Mouse (Mus musculus): Measurements from ENCODE around the gene Cabp7. TPM values are rescaled to one million over a fixed set of nuclear protein-coding genes. Genes with fewer than 3 reads are reported as not detected.

The Cabp7 gene
- polyA plus RNA-seq (2016; fragmentation: Nextera tagmentation; extraction: Ambion mirVana) = 0.61 and 1.4 TPM in 2 replicates

- WGBS = under 1% methylated on average over 56 of the region's 73 CpGs
- no peaks in the 10 kb centered on the region for H3K9me3 ChIP-seq
- peaks cover 93% of the 10 kb centered on the region for H3K27me3 ChIP-seq (ENCODE audit: insufficient read depth, poor library complexity, severe bottlenecking)
- no peaks in the 10 kb centered on the region for H3K36me3 ChIP-seq
- peaks cover 42% of the 10 kb centered on the region for H3K4me1 ChIP-seq (replicated peaks)
- DNase-seq (ENCODE audit: low spot score) = peak; percentile 42
- H3K27ac ChIP-seq = peak within 1 kb of the TSS; percentile 73
- peak within 1 kb of the TSS; percentile 68 for H3K4me3 ChIP-seq
These were observed at the start of gene Cabp7 for GRCm38 (mm10) chr11:4746733-4747132. Gene Cabp7 (minus strand): TSS chr11:4746778.

GRCm38 (mm10) chr11:4793006-4793405 lies 46.4 kb upstream of the Cabp7 start:
- Histone ChIP-seq H3K27ac (no peak overlapping the region), H3K9me3 (no peaks in the 10 kb centered on the region), H3K4me3 (no peak overlapping the region), H3K36me3 (peaks cover 48% of the 10 kb centered on the region), H3K4me1 (replicated peaks) (peaks cover 8% of the 10 kb centered on the region; the same call in 1 of the 2 replicates), H3K27me3 (ENCODE audit: insufficient read depth, poor library complexity, severe bottlenecking) (no peaks in the 10 kb centered on the region)
- 36% methylated on average over 3 of the region's 3 CpGs for WGBS
- DNase-seq (ENCODE audit: low spot score) = no peak

GRCm38 (mm10) chr11:4791549-4791948 lies 45.0 kb upstream of the Cabp7 start:
- no peak overlapping the region for H3K4me3 ChIP-seq
- no peak for DNase-seq (ENCODE audit: low spot score)
- no peaks in the 10 kb centered on the region for H3K27me3 ChIP-seq (ENCODE audit: insufficient read depth, poor library complexity, severe bottlenecking)
- peaks cover 8% of the 10 kb centered on the region; the same call in 1 of the 2 replicates for H3K4me1 ChIP-seq (replicated peaks)
- peaks cover 54% of the 10 kb centered on the region for H3K36me3 ChIP-seq
- H3K9me3 ChIP-seq = no peaks in the 10 kb centered on the region
- 84% methylated on average over 6 of the region's 6 CpGs for WGBS
- H3K27ac ChIP-seq = no peak overlapping the region

GRCm38 (mm10) chr11:4789691-4790090 lies 43.1 kb upstream of the Cabp7 start:
- peaks cover 72% of the 10 kb centered on the region for H3K36me3 ChIP-seq
- H3K4me3 ChIP-seq = no peak overlapping the region
- WGBS = 96% methylated on average over 5 of the region's 5 CpGs
- no peak for DNase-seq (ENCODE audit: low spot score)
- H3K27ac ChIP-seq = no peak overlapping the region
- no peaks in the 10 kb centered on the region for H3K9me3 ChIP-seq
- no peaks in the 10 kb centered on the region for H3K27me3 ChIP-seq (ENCODE audit: insufficient read depth, poor library complexity, severe bottlenecking)
- H3K4me1 ChIP-seq (replicated peaks) = peaks cover 8% of the 10 kb centered on the region; the same call in 1 of the 2 replicates

GRCm38 (mm10) chr11:4784629-4785142 lies 38.1 kb upstream of the Cabp7 start:
- Histone ChIP-seq H3K9me3 (no peaks in the 10 kb centered on the region), H3K4me1 (replicated peaks) (no peaks in the 10 kb centered on the region), H3K36me3 (peaks cover 98% of the 10 kb centered on the region), H3K4me3 (no peak overlapping the region), H3K27me3 (ENCODE audit: insufficient read depth, poor library complexity, severe bottlenecking) (no peaks in the 10 kb centered on the region), H3K27ac (no peak overlapping the region)
- DNase-seq (ENCODE audit: low spot score) = no peak
- 89% methylated on average over 5 of the region's 5 CpGs for WGBS

- Histone ChIP-seq H3K27ac (no peak overlapping the region), H3K36me3 (peaks cover 98% of the 10 kb centered on the region), H3K9me3 (no peaks in the 10 kb centered on the region), H3K27me3 (ENCODE audit: insufficient read depth, poor library complexity, severe bottlenecking) (no peaks in the 10 kb centered on the region), H3K4me3 (no peak overlapping the region), H3K4me1 (replicated peaks) (no peaks in the 10 kb centered on the region)
- no peak for DNase-seq (ENCODE audit: low spot score)
- 89% methylated on average over 3 of the region's 3 CpGs for WGBS
These were observed 36.5 kb upstream of the Cabp7 start for GRCm38 (mm10) chr11:4783116-4783515.

- WGBS = 85% methylated on average over 3 of the region's 3 CpGs
These were observed 34.3 kb upstream of the Cabp7 start for GRCm38 (mm10) chr11:4780927-4781326.

GRCm38 (mm10) chr11:4772925-4773324 lies 26.3 kb upstream of the Cabp7 start:
- H3K27ac ChIP-seq = no peak overlapping the region
- no peaks in the 10 kb centered on the region for H3K9me3 ChIP-seq
- no peak overlapping the region for H3K4me3 ChIP-seq
- H3K27me3 ChIP-seq (ENCODE audit: insufficient read depth, poor library complexity, severe bottlenecking) = no peaks in the 10 kb centered on the region
- no peaks in the 10 kb centered on the region for H3K4me1 ChIP-seq (replicated peaks)
- DNase-seq (ENCODE audit: low spot score) = peak; percentile 65
- peaks cover 58% of the 10 kb centered on the region for H3K36me3 ChIP-seq
- 36% methylated on average over 3 of the region's 3 CpGs for whole genome bisulfite sequencing

More at GRCm38 (mm10) chr11:4780927-4781326, 34.3 kb upstream of the Cabp7 start:
- Histone ChIP-seq H3K9me3 (no peaks in the 10 kb centered on the region), H3K36me3 (peaks cover 95% of the 10 kb centered on the region), H3K27me3 (ENCODE audit: insufficient read depth, poor library complexity, severe bottlenecking) (no peaks in the 10 kb centered on the region), H3K4me3 (no peak overlapping the region), H3K27ac (no peak overlapping the region), H3K4me1 (replicated peaks) (no peaks in the 10 kb centered on the region)
- no peak for DNase-seq (ENCODE audit: low spot score)

- peaks cover 61% of the 10 kb centered on the region for H3K36me3 ChIP-seq
These were observed 25.2 kb upstream of the Cabp7 start for GRCm38 (mm10) chr11:4771756-4772155.

GRCm38 (mm10) chr11:4769881-4770280 lies 23.3 kb upstream of the Cabp7 start:
- 94% methylated on average over 6 of the region's 6 CpGs for WGBS
- H3K9me3 ChIP-seq = no peaks in the 10 kb centered on the region

More at GRCm38 (mm10) chr11:4771756-4772155, 25.2 kb upstream of the Cabp7 start:
- WGBS = 80% methylated on average over 7 of the region's 7 CpGs
- H3K4me1 ChIP-seq (replicated peaks) = no peaks in the 10 kb centered on the region
- no peak overlapping the region for H3K4me3 ChIP-seq
- no peaks in the 10 kb centered on the region for H3K9me3 ChIP-seq
- DNase-seq (ENCODE audit: low spot score) = no peak
- no peak overlapping the region for H3K27ac ChIP-seq
- H3K27me3 ChIP-seq (ENCODE audit: insufficient read depth, poor library complexity, severe bottlenecking) = no peaks in the 10 kb centered on the region

GRCm38 (mm10) chr11:4769293-4769692 lies 22.7 kb upstream of the Cabp7 start:
- H3K36me3 ChIP-seq = peaks cover 50% of the 10 kb centered on the region
- no peaks in the 10 kb centered on the region for H3K9me3 ChIP-seq
- no peak for DNase-seq (ENCODE audit: low spot score)
- no peak overlapping the region for H3K4me3 ChIP-seq
- WGBS = 78% methylated on average over 7 of the region's 7 CpGs
- no peaks in the 10 kb centered on the region for H3K4me1 ChIP-seq (replicated peaks)
- no peaks in the 10 kb centered on the region for H3K27me3 ChIP-seq (ENCODE audit: insufficient read depth, poor library complexity, severe bottlenecking)
- H3K27ac ChIP-seq = no peak overlapping the region

More at GRCm38 (mm10) chr11:4769881-4770280, 23.3 kb upstream of the Cabp7 start:
- Histone ChIP-seq H3K36me3 (peaks cover 52% of the 10 kb centered on the region), H3K4me1 (replicated peaks) (no peaks in the 10 kb centered on the region), H3K4me3 (no peak overlapping the region), H3K27ac (no peak overlapping the region), H3K27me3 (ENCODE audit: insufficient read depth, poor library complexity, severe bottlenecking) (no peaks in the 10 kb centered on the region)
- DNase-seq (ENCODE audit: low spot score) = no peak

- 88% methylated on average over 4 of the region's 4 CpGs for WGBS
- no peak overlapping the region for H3K27ac ChIP-seq
- no peaks in the 10 kb centered on the region for H3K9me3 ChIP-seq
- no peak for DNase-seq (ENCODE audit: low spot score)
- H3K4me1 ChIP-seq (replicated peaks) = peaks cover 2% of the 10 kb centered on the region
- H3K4me3 ChIP-seq = no peak overlapping the region
- peaks cover 5% of the 10 kb centered on the region; the same call in 1 of the 2 replicates for H3K27me3 ChIP-seq (ENCODE audit: insufficient read depth, poor library complexity, severe bottlenecking)
- peaks cover 50% of the 10 kb centered on the region for H3K36me3 ChIP-seq
These were observed 21.8 kb upstream of the Cabp7 start for GRCm38 (mm10) chr11:4768399-4768798.

- peaks cover 36% of the 10 kb centered on the region for H3K27me3 ChIP-seq (ENCODE audit: insufficient read depth, poor library complexity, severe bottlenecking)
- 64% methylated on average over 5 of the region's 5 CpGs for WGBS
These were observed 17.9 kb upstream of the Cabp7 start for GRCm38 (mm10) chr11:4764476-4764875.

More at GRCm38 (mm10) chr11:4764476-4764875, 17.9 kb upstream of the Cabp7 start:
- peaks cover 28% of the 10 kb centered on the region for H3K36me3 ChIP-seq
- peaks cover 32% of the 10 kb centered on the region for H3K4me1 ChIP-seq (replicated peaks)
- DNase-seq (ENCODE audit: low spot score) = no peak
- no peak overlapping the region for H3K4me3 ChIP-seq
- H3K27ac ChIP-seq = no peak overlapping the region
- H3K9me3 ChIP-seq = no peaks in the 10 kb centered on the region
